Mouse (Mus musculus) MEL (cell line): ENCODE data around the gene Scap.

ENCODE experiments used
- CHD2 ChIP-seq: IDR thresholded peaks from 2 replicates; pipeline ENCODE4 v1.6.1; 2011; ENCODE audit warnings: low read length, improper control_type of control experiment
- CTCF ChIP-seq, 3 experiments: IDR thresholded peaks in 2 of 3; conservative IDR thresholded peaks in 1 of 3; 2 replicates each; pipeline ENCODE4 v1.5.1; 2011 to 2012; ENCODE audit warnings: low read length in 3 of 3, low read depth in 2 of 3, mild to moderate bottlenecking in 2 of 3, improper control_type of control experiment in 1 of 3, inconsistent platforms in 1 of 3, mixed read lengths in 1 of 3, moderate library complexity in 1 of 3; ENCODE audit not compliant: control insufficient read depth in 1 of 3, insufficient read depth in 1 of 3, poor library complexity in 1 of 3, severe bottlenecking in 1 of 3
- RAD21 ChIP-seq: IDR thresholded peaks from 2 replicates; pipeline ENCODE4 v1.6.1; 2011; ENCODE audit warnings: mild to moderate bottlenecking, low read depth, low read length, improper control_type of control experiment
- SMC3 ChIP-seq: IDR thresholded peaks from 2 replicates; pipeline ENCODE4 v1.6.1; 2011; ENCODE audit warnings: low read depth, low read length, improper control_type of control experiment

DNA sequence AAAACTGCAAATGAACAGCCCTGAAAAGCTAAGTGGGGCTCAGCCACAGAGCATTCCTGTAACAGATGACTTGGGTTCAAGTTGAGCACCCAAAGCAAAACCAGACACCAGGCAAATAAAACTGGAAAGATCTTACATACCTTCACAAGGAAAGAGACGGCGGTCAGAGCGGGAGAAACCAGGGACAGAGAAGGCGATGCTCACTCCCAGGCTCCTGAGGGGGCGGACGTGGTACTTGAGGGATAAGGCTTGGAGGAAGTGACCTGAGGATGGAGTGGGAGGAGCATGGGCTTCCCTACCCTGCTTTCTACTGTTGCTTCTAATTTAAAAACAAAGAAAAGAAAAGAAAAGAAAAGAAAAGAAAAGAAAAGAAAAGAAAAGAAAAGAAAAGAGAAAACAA lies 2.7 kb upstream of the Scap start:
- no peak for TF ChIP-seq CTCF (IDR thresholded peaks at IDR 0.05 in 2 of 3, conservative IDR thresholded peaks at IDR 0.05 in 1 of 3; ENCODE audit: control insufficient read depth in 1 of 3, insufficient read depth in 1 of 3, low read depth in 2 of 3, low read length in 3 of 3, poor library complexity in 1 of 3, severe bottlenecking in 1 of 3)
- TF ChIP-seq CHD2 = no peak
- no peak for TF ChIP-seq RAD21
- TF ChIP-seq SMC3 = no peak
